Comparison of ENCODE assay signal across 8 mouse cellular contexts in the genomic region with DNA sequence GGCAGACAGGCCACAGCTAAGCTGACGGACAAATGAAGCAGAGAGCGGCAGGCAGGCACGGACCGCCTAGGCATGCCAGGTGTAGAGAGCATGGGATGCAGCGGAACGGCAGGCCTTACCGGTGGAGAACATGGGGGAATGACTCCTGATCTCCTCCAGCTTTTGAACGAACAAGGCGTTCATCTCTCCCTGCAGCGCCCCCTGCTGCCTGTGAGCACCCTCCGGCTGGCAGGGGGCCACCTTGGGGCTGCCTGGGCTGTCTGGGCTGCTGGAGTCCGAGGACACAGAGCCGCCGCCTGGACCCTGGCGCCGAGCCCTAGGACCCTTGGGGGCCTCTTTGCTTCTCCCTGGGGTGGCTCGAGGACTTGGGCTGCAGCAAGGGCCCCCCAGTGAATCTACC. TPM values are rescaled to one million over a fixed set of nuclear protein-coding genes. Genes with fewer than 3 reads are reported as not detected.
DNase-seq lines count a peak whose midpoint lies in the region; ATAC-seq and TF ChIP-seq lines count a peak whose summit lies in the region.

No protein-coding gene starts in this region.

- peak overlapping the region; percentile 63 for H3K9ac ChIP-seq in embryonic facial prominence, embryonic 13.5 days
- peak overlapping the region; percentile 51 for H3K9ac ChIP-seq in limb, embryonic 13.5 days
- H3K9ac ChIP-seq in midbrain, postnatal 0 days (replicated peaks; ENCODE audit: low read length, poor library complexity, severe bottlenecking) = no peak overlapping the region

- H3K9me3 ChIP-seq in embryonic facial prominence, embryonic 13.5 days = no peaks in the 10 kb centered on the region
- H3K9me3 ChIP-seq in limb, embryonic 13.5 days = no peaks in the 10 kb centered on the region
- H3K9me3 ChIP-seq in midbrain, postnatal 0 days (ENCODE audit: low read length) = no peaks in the 10 kb centered on the region

- no peak for TF ChIP-seq POLR2A in kidney, adult 2 months (IDR thresholded peaks at IDR 0.05; ENCODE audit: low read depth, low read length)

- WGBS in embryonic facial prominence, embryonic 13.5 days = 21% methylated on average over 17 of the region's 17 CpGs
- WGBS in kidney, adult 2 months = 26% methylated on average over 17 of the region's 17 CpGs
- 18% methylated on average over 16 of the region's 17 CpGs for WGBS in limb, embryonic 13.5 days
- 26% methylated on average over 17 of the region's 17 CpGs for WGBS in midbrain, postnatal 0 days

- peak; percentile 61 for DNase-seq in urinary bladder, adult 2 months (ENCODE audit: low spot score)
- no peak for DNase-seq in urinary bladder, postnatal 10 days (ENCODE audit: low spot score)
- DNase-seq in heart, adult 8-10 months (ENCODE audit: low spot score) = peak; percentile 45
- peak; percentile 61 for DNase-seq in kidney, adult 2 months
- peak; percentile 68 for DNase-seq in midbrain, postnatal 0 days (ENCODE audit: low spot score)
- peak; percentile 70 for DNase-seq in splenic B cell, adult 2 months (ENCODE audit: low read depth, low spot score)

- H3K36me3 ChIP-seq in embryonic facial prominence, embryonic 13.5 days = peaks cover 11% of the 10 kb centered on the region
- H3K36me3 ChIP-seq in kidney, adult 2 months (ENCODE audit: control insufficient read depth, insufficient read depth, low read length) = no peaks in the 10 kb centered on the region
- H3K36me3 ChIP-seq in limb, embryonic 13.5 days = peaks cover 3% of the 10 kb centered on the region
- H3K36me3 ChIP-seq in midbrain, postnatal 0 days (ENCODE audit: insufficient read depth, low read length) = peaks cover 17% of the 10 kb centered on the region
- H3K36me3 ChIP-seq in splenic B cell, adult 2 months (ENCODE audit: control insufficient read depth, insufficient read depth, low read length, poor library complexity, severe bottlenecking) = no peaks in the 10 kb centered on the region

- peak; percentile 61 for TF ChIP-seq CTCF in kidney, adult 2 months (conservative IDR thresholded peaks at IDR 0.05; ENCODE audit: insufficient read depth, insufficient read length, low read depth, low read length)
- peak; percentile 70 for TF ChIP-seq CTCF in midbrain, postnatal 0 days (IDR thresholded peaks at IDR 0.05)

- no peak overlapping the region for H3K27ac ChIP-seq in embryonic facial prominence, embryonic 13.5 days
- no peak overlapping the region for H3K27ac ChIP-seq in kidney, adult 2 months (ENCODE audit: insufficient read depth, low read depth, low read length)
- no peak overlapping the region for H3K27ac ChIP-seq in limb, embryonic 13.5 days
- H3K27ac ChIP-seq in midbrain, postnatal 0 days (ENCODE audit: low read depth, low read length) = no peak overlapping the region

- ATAC-seq in embryonic facial prominence, embryonic 13.5 days (ENCODE audit: insufficient number of reproducible peaks, insufficient read depth, low FRiP score, low TSS enrichment, low read depth) = no peak
- 0 out of 2 replicates have a peak, but pooled peaks have one; percentile 12 for ATAC-seq in limb, embryonic 13.5 days (ENCODE audit: low FRiP score, low read depth)
- no peak for ATAC-seq in midbrain, postnatal 0 days (ENCODE audit: low FRiP score)

- H3K27me3 ChIP-seq in embryonic facial prominence, embryonic 13.5 days = peaks cover 15% of the 10 kb centered on the region
- no peaks in the 10 kb centered on the region for H3K27me3 ChIP-seq in kidney, adult 2 months (replicated peaks; ENCODE audit: control insufficient read depth, insufficient read depth, low read length)
- peaks cover 15% of the 10 kb centered on the region for H3K27me3 ChIP-seq in limb, embryonic 13.5 days
- H3K27me3 ChIP-seq in midbrain, postnatal 0 days (ENCODE audit: insufficient read depth, low read length) = 0 out of 2 replicates have a peak, but pooled peaks cover 8% of the 10 kb centered on the region
- no peaks in the 10 kb centered on the region for H3K27me3 ChIP-seq in splenic B cell, adult 2 months (ENCODE audit: control insufficient read depth, insufficient read depth, low read length, poor library complexity, severe bottlenecking)

- peak overlapping the region; percentile 48 for H3K4me2 ChIP-seq in embryonic facial prominence, embryonic 13.5 days
- H3K4me2 ChIP-seq in limb, embryonic 13.5 days (replicated peaks) = peak overlapping the region; percentile 51
- no peak overlapping the region for H3K4me2 ChIP-seq in midbrain, postnatal 0 days (ENCODE audit: low read depth, low read length, poor library complexity, severe bottlenecking)

- peak overlapping the region; percentile 23 for H3K4me3 ChIP-seq in embryonic facial prominence, embryonic 13.5 days
- no peak overlapping the region for H3K4me3 ChIP-seq in kidney, adult 2 months (ENCODE audit: insufficient read depth, low read depth, low read length)
- H3K4me3 ChIP-seq in limb, embryonic 13.5 days = peak overlapping the region; percentile 20
- no peak overlapping the region for H3K4me3 ChIP-seq in midbrain, postnatal 0 days (ENCODE audit: low read depth, low read length)

- peaks cover 19% of the 10 kb centered on the region for H3K4me1 ChIP-seq in embryonic facial prominence, embryonic 13.5 days
- no peaks in the 10 kb centered on the region for H3K4me1 ChIP-seq in kidney, adult 2 months (ENCODE audit: control insufficient read depth, insufficient read depth, low read length)
- H3K4me1 ChIP-seq in limb, embryonic 13.5 days = peaks cover 17% of the 10 kb centered on the region
- no peaks in the 10 kb centered on the region; the same call in 1 of the 2 replicates for H3K4me1 ChIP-seq in midbrain, postnatal 0 days (ENCODE audit: insufficient read depth, low read length)

RNA-seq across cellular contexts. Expression of gene Pank4, which starts 22.2 kb away (rescaled TPM):
- polyA plus RNA-seq in urinary bladder, adult 2 months (2012; rRNA removed) = 39.8 and 45.9 TPM in 2 replicates
- 48.3 and 54.1 TPM in 2 replicates for polyA plus RNA-seq in embryonic facial prominence, embryonic 13.5 days (2015; fragmentation: Nextera tagmentation; extraction: Ambion mirVana)
- total RNA-seq in heart, adult 8-10 months (2022) = 10 to 100 TPM; 38.6 to 44.1 (median 41.2) TPM
- polyA plus RNA-seq in kidney, adult 2 months (2012; rRNA removed) = 37.5 and 41.5 TPM in 2 replicates
- polyA plus RNA-seq in limb, embryonic 13.5 days (2015; fragmentation: Nextera tagmentation; extraction: Ambion mirVana) = 46.0 and 48.2 TPM in 2 replicates
- 36.7 and 39.8 TPM in 2 replicates for total RNA-seq in midbrain, postnatal 0 days (2014; rRNA removed)
- 27.3 and 28.8 TPM in 2 replicates for polyA plus RNA-seq in midbrain, postnatal 0 days (2015; fragmentation: Nextera tagmentation; extraction: Ambion mirVana)

RNA-seq across cellular contexts. Expression of gene Hes5, which starts 25.4 kb away (rescaled TPM):
- 0.06 and 0.07 TPM in 2 replicates for polyA plus RNA-seq in urinary bladder, adult 2 months (2012; rRNA removed)
- polyA plus RNA-seq in embryonic facial prominence, embryonic 13.5 days (2015; fragmentation: Nextera tagmentation; extraction: Ambion mirVana) = 4.2 and 6.0 TPM in 2 replicates
- total RNA-seq in heart, adult 8-10 months (2022) = not detected
- not detected in 2 replicates for polyA plus RNA-seq in kidney, adult 2 months (2012; rRNA removed)
- 0.94 and 2.3 TPM in 2 replicates for polyA plus RNA-seq in limb, embryonic 13.5 days (2015; fragmentation: Nextera tagmentation; extraction: Ambion mirVana)
- 111 and 115 TPM in 2 replicates for total RNA-seq in midbrain, postnatal 0 days (2014; rRNA removed)
- polyA plus RNA-seq in midbrain, postnatal 0 days (2015; fragmentation: Nextera tagmentation; extraction: Ambion mirVana) = 165 and 180 TPM in 2 replicates

RNA-seq across cellular contexts. Expression of gene Tnfrsf14, which starts 57.7 kb away (rescaled TPM):
- 18.8 and 21.4 TPM in 2 replicates for polyA plus RNA-seq in urinary bladder, adult 2 months (2012; rRNA removed)
- polyA plus RNA-seq in embryonic facial prominence, embryonic 13.5 days (2015; fragmentation: Nextera tagmentation; extraction: Ambion mirVana) = 1.6 and 1.8 TPM in 2 replicates
- total RNA-seq in heart, adult 8-10 months (2022) = 1 to 10 TPM; 4.0 to 9.1 (median 4.5) TPM
- polyA plus RNA-seq in kidney, adult 2 months (2012; rRNA removed) = 12.1 and 19.4 TPM in 2 replicates
- polyA plus RNA-seq in limb, embryonic 13.5 days (2015; fragmentation: Nextera tagmentation; extraction: Ambion mirVana) = 1.2 and 1.8 TPM in 2 replicates
- 1.1 and 2.3 TPM in 2 replicates for total RNA-seq in midbrain, postnatal 0 days (2014; rRNA removed)
- not detected in 2 replicates for polyA plus RNA-seq in midbrain, postnatal 0 days (2015; fragmentation: Nextera tagmentation; extraction: Ambion mirVana)

Comparison
In these comparisons a context has a peak if more than half of its experiments do, and no peak if none do; other contexts are left out.
1. H3K4me3 ChIP-seq: peak in embryonic facial prominence, embryonic 13.5 days (single experiment) and limb, embryonic 13.5 days (single experiment); none in kidney, adult 2 months (single experiment) and midbrain, postnatal 0 days (single experiment).
2. RNA of gene Hes5, which starts 25.4 kb away (polyA plus RNA-seq): 165 to 180 TPM in midbrain, postnatal 0 days; 4.2 to 6.0 TPM in embryonic facial prominence, embryonic 13.5 days, 0.94 to 2.3 TPM in limb, embryonic 13.5 days, 0.06 to 0.07 TPM in urinary bladder, adult 2 months and not detected in kidney, adult 2 months; every median in the first group is over 10 times any median in the second.